Mouse (Mus musculus) limb, embryonic 13.5 days (tissue): ENCODE measurements around the gene Cnot6l. TPM values are rescaled to one million over a fixed set of nuclear protein-coding genes. Genes with fewer than 3 reads are reported as not detected.
A peak's percentile ranks its signal among the peaks of the same experiment; 100 is the strongest.

Experiments used
- ATAC-seq: fragments of 200-750 bp; cut with Nextera tagmentation; 2 replicates; pipeline ENCODE4 v1.8.0; 2017; ENCODE audit warnings: low read depth, moderate number of reproducible peaks, moderate TSS enrichment; ENCODE audit not compliant: low FRiP score
- H3K27ac ChIP-seq: fragments of 300-500 bp; sonication (generic); 2 replicates; pipeline ENCODE4 v1.5.1; 2015; ENCODE audit warnings: inconsistent platforms, mild to moderate bottlenecking, moderate library complexity
- H3K27me3 ChIP-seq: fragments of 300-500 bp; sonication (generic); 2 replicates; pipeline ENCODE4 v1.6.1; 2015; ENCODE audit warnings: mild to moderate bottlenecking, inconsistent platforms
- H3K36me3 ChIP-seq: fragments of 300-500 bp; sonication (generic); 2 replicates; pipeline ENCODE4 v1.6.1; 2015; ENCODE audit warnings: inconsistent platforms, mild to moderate bottlenecking, moderate library complexity
- H3K4me1 ChIP-seq: fragments of 300-500 bp; sonication (generic); 2 replicates; pipeline ENCODE4 v1.6.1; 2015; ENCODE audit warnings: inconsistent platforms
- H3K4me2 ChIP-seq: fragments of 300-500 bp; sonication (generic); replicated peaks from 2 replicates; pipeline ENCODE4 v1.6.1; 2015; ENCODE audit warnings: inconsistent platforms, mild to moderate bottlenecking, moderate library complexity
- H3K4me3 ChIP-seq: fragments of 300-500 bp; sonication (generic); 2 replicates; pipeline ENCODE4 v1.5.1; 2015; ENCODE audit warnings: moderate library complexity, mild to moderate bottlenecking, inconsistent platforms
- H3K9ac ChIP-seq: fragments of 300-500 bp; sonication (generic); 2 replicates; pipeline ENCODE4 v1.6.1; 2015; ENCODE audit warnings: mild to moderate bottlenecking, inconsistent platforms
- H3K9me3 ChIP-seq: fragments of 300-500 bp; sonication (generic); 2 replicates; pipeline ENCODE4 v1.6.1; 2016; ENCODE audit warnings: inconsistent platforms
- WGBS: fragments of 180-500 bp; shearing (Covaris S2); methylation state at CpG from one replicate; pipeline ENCODE4 v1.1.7; 2015; 5-methylcytosine and 5-hydroxymethylcytosine counted together
- polyA plus RNA-seq: library from polyadenylated mRNA; unstranded; fragments of >200 nt; fragmentation: Nextera tagmentation; extraction: Ambion mirVana; gene quantifications from 2 replicates; pipeline ENCODE4 v1.2.1, GENCODE M21; 2015

Gene Cnot6l
- polyA plus RNA-seq, 1 experiment from 2014 or later, result 23.3 TPM

GRCm38 (mm10) chr5:96183987-96184386, 20.0 kb upstream of the Cnot6l start:
- no peaks in the 10 kb centered on the region for H3K36me3 ChIP-seq
- H3K9ac ChIP-seq, result no peak overlapping the region
- WGBS, result 68% methylated on average over 2 of the region's 2 CpGs
- no peaks in the 10 kb centered on the region for H3K27me3 ChIP-seq
- H3K4me3 ChIP-seq, result no peak overlapping the region
- H3K9me3 ChIP-seq, result no peaks in the 10 kb centered on the region
- no peak for ATAC-seq
- H3K4me2 ChIP-seq, result no peak overlapping the region
- H3K4me1 ChIP-seq, result no peaks in the 10 kb centered on the region
- no peak overlapping the region for H3K27ac ChIP-seq

- H3K9me3 ChIP-seq, result no peaks in the 10 kb centered on the region
- no peak overlapping the region for H3K4me2 ChIP-seq
- no peak overlapping the region for H3K4me3 ChIP-seq
- WGBS, result 66% methylated on average over 2 of the region's 2 CpGs
- no peak overlapping the region for H3K27ac ChIP-seq
- H3K9ac ChIP-seq, result no peak overlapping the region
- H3K27me3 ChIP-seq, result no peaks in the 10 kb centered on the region
- H3K36me3 ChIP-seq, result no peaks in the 10 kb centered on the region
- no peak for ATAC-seq
- no peaks in the 10 kb centered on the region for H3K4me1 ChIP-seq
Observed at GRCm38 (mm10) chr5:96183211-96183610, 19.2 kb upstream of the Cnot6l start.

- Histone ChIP-seq H3K36me3 (no peaks in the 10 kb centered on the region), H3K4me3 (peak overlapping the region; percentile 34), H3K4me2 (peak overlapping the region; percentile 60), H3K9ac (no peak overlapping the region), H3K27ac (peak overlapping the region; percentile 48; the same call in 1 of the 2 replicates), H3K9me3 (no peaks in the 10 kb centered on the region), H3K27me3 (no peaks in the 10 kb centered on the region), H3K4me1 (peaks cover 14% of the 10 kb centered on the region)
- 49% methylated on average over 11 of the region's 11 CpGs for WGBS
- ATAC-seq, result peak; percentile 72; the same call in 1 of the 2 replicates
Observed at GRCm38 (mm10) chr5:96176879-96177358, 12.9 kb upstream of the Cnot6l start.

GRCm38 (mm10) chr5:96176121-96176520, 12.2 kb upstream of the Cnot6l start:
- Histone ChIP-seq H3K4me3 (peak overlapping the region; percentile 34), H3K4me1 (peaks cover 14% of the 10 kb centered on the region), H3K27me3 (no peaks in the 10 kb centered on the region), H3K36me3 (no peaks in the 10 kb centered on the region), H3K4me2 (peak overlapping the region; percentile 60), H3K9ac (peak overlapping the region; percentile 46), H3K27ac (no peak overlapping the region), H3K9me3 (no peaks in the 10 kb centered on the region)
- WGBS, result 18% methylated on average over 9 of the region's 9 CpGs
- ATAC-seq, result peak; percentile 29; the same call in 1 of the 2 replicates

- Histone ChIP-seq H3K9ac (no peak overlapping the region), H3K4me3 (no peak overlapping the region), H3K27ac (no peak overlapping the region), H3K4me2 (no peak overlapping the region), H3K36me3 (no peaks in the 10 kb centered on the region), H3K27me3 (no peaks in the 10 kb centered on the region), H3K9me3 (peaks cover 2% of the 10 kb centered on the region; the same call in 1 of the 2 replicates), H3K4me1 (peaks cover 7% of the 10 kb centered on the region; the same call in 1 of the 2 replicates)
- WGBS, result 92% methylated on average over 4 of the region's 4 CpGs
- no peak for ATAC-seq
Observed at GRCm38 (mm10) chr5:96171765-96172164, 7.8 kb upstream of the Cnot6l start.

- H3K27ac ChIP-seq, result no peak overlapping the region
- no peak overlapping the region for H3K4me3 ChIP-seq
- WGBS, result 81% methylated on average over 3 of the region's 3 CpGs
- no peak overlapping the region for H3K9ac ChIP-seq
- H3K9me3 ChIP-seq, result peaks cover 5% of the 10 kb centered on the region; the same call in 1 of the 2 replicates
- no peak overlapping the region for H3K4me2 ChIP-seq
- ATAC-seq, result no peak
- H3K36me3 ChIP-seq, result no peaks in the 10 kb centered on the region
- H3K27me3 ChIP-seq, result no peaks in the 10 kb centered on the region
- no peaks in the 10 kb centered on the region for H3K4me1 ChIP-seq
Observed at GRCm38 (mm10) chr5:96170443-96170842, 6.5 kb upstream of the Cnot6l start.

- no peak overlapping the region for H3K9ac ChIP-seq
- H3K4me1 ChIP-seq, result no peaks in the 10 kb centered on the region; the same call in 1 of the 2 replicates
- ATAC-seq, result no peak
- H3K4me2 ChIP-seq, result no peak overlapping the region
- no peak overlapping the region for H3K27ac ChIP-seq
- peaks cover 5% of the 10 kb centered on the region; the same call in 1 of the 2 replicates for H3K9me3 ChIP-seq
- H3K36me3 ChIP-seq, result no peaks in the 10 kb centered on the region
- no peaks in the 10 kb centered on the region for H3K27me3 ChIP-seq
- no peak overlapping the region for H3K4me3 ChIP-seq
- WGBS, result 88% methylated on average over 2 of the region's 2 CpGs
Observed at GRCm38 (mm10) chr5:96166761-96167160, 2.8 kb upstream of the Cnot6l start.

GRCm38 (mm10) chr5:96163396-96164020, 463 bp downstream of the Cnot6l start:
- peak overlapping the region; percentile 95 for H3K4me3 ChIP-seq
- peak overlapping the region; percentile 83 for H3K4me2 ChIP-seq
- H3K27ac ChIP-seq, result peak overlapping the region; percentile 99; the same call in 1 of the 2 replicates
- peaks cover 11% of the 10 kb centered on the region for H3K4me1 ChIP-seq
- no peaks in the 10 kb centered on the region for H3K36me3 ChIP-seq
- 0% methylated on average over 1 of the region's 1 CpGs for WGBS
- ATAC-seq, result no peak
- H3K9ac ChIP-seq, result peak overlapping the region; percentile 98
- H3K27me3 ChIP-seq, result no peaks in the 10 kb centered on the region
- peaks cover 5% of the 10 kb centered on the region; the same call in 1 of the 2 replicates for H3K9me3 ChIP-seq

- Histone ChIP-seq H3K4me1 (peaks cover 11% of the 10 kb centered on the region), H3K36me3 (no peaks in the 10 kb centered on the region), H3K4me3 (peak overlapping the region; percentile 95), H3K9ac (peak overlapping the region; percentile 98), H3K27ac (peak overlapping the region; percentile 99), H3K4me2 (peak overlapping the region; percentile 83), H3K9me3 (peaks cover 5% of the 10 kb centered on the region; the same call in 1 of the 2 replicates), H3K27me3 (no peaks in the 10 kb centered on the region)
- under 1% methylated on average over 56 of the region's 56 CpGs for whole genome bisulfite sequencing
- ATAC-seq, result peak; percentile 92
Observed at GRCm38 (mm10) chr5:96162399-96163331, 1.3 kb downstream of the Cnot6l start.

- Histone ChIP-seq H3K36me3 (no peaks in the 10 kb centered on the region), H3K4me3 (peak overlapping the region; percentile 95), H3K4me2 (peak overlapping the region; percentile 83), H3K9me3 (peaks cover 4% of the 10 kb centered on the region; the same call in 1 of the 2 replicates), H3K9ac (peak overlapping the region; percentile 98), H3K27me3 (no peaks in the 10 kb centered on the region), H3K4me1 (peaks cover 11% of the 10 kb centered on the region), H3K27ac (peak overlapping the region; percentile 99)
- WGBS, result under 1% methylated on average over 73 of the region's 114 CpGs
- peak; percentile 44 for ATAC-seq
Observed at GRCm38 (mm10) chr5:96161578-96162398, 2.2 kb downstream of the Cnot6l start.

- no peaks in the 10 kb centered on the region for H3K9me3 ChIP-seq
- peak; percentile 16; the same call in 1 of the 2 replicates for ATAC-seq
- no peaks in the 10 kb centered on the region for H3K27me3 ChIP-seq
- peak overlapping the region; percentile 98 for H3K9ac ChIP-seq
- H3K4me2 ChIP-seq, result peak overlapping the region; percentile 83
- peaks cover 15% of the 10 kb centered on the region for H3K4me1 ChIP-seq
- H3K27ac ChIP-seq, result peak overlapping the region; percentile 99
- under 1% methylated on average over 27 of the region's 45 CpGs for WGBS
- H3K4me3 ChIP-seq, result peak overlapping the region; percentile 95
- no peaks in the 10 kb centered on the region for H3K36me3 ChIP-seq
Observed at GRCm38 (mm10) chr5:96161263-96161577, 2.8 kb downstream of the Cnot6l start.
